Mouse (Mus musculus): Measurements from ENCODE around the gene Gzmm. TPM values are rescaled to one million over a fixed set of nuclear protein-coding genes. Genes with fewer than 3 reads are reported as not detected.

Gene Gzmm
- polyA plus RNA-seq, 1 experiment from 2014 or later: 0.50 TPM

DNA sequence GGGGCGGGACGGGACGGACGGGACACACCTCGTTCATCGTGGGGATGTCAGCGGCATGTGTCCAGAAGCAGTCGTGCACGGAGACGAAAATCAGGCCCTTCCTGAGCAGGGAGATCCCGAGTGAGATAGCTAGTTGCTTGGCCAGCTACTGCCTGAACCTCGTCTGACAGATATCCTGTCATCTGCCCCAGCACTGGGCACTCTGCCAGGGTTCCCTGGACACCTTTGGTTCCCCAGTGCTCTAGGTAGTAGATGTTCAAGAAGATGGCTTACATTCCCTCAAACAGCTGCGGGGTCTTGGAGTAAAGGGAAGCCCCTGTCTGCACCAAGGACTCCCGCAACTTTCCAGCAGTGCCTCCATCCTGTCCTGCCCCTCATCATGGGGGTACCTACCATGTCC, 47.9 kb downstream of the Gzmm start:
- H3K4me1 ChIP-seq (replicated peaks; ENCODE audit: insufficient read depth, low read length): no peaks in the 10 kb centered on the region
- no peak for DNase-seq (ENCODE audit: low spot score)
- H3K36me3 ChIP-seq (ENCODE audit: insufficient read depth, low read length): peaks cover 66% of the 10 kb centered on the region
- no peaks in the 10 kb centered on the region for H3K27me3 ChIP-seq (ENCODE audit: insufficient read depth, low read length)
- H3K4me2 ChIP-seq (ENCODE audit: low read length): no peak overlapping the region
- no peak overlapping the region for H3K4me3 ChIP-seq (replicated peaks; ENCODE audit: low read depth, low read length)
- H3K27ac ChIP-seq: no peak overlapping the region
- ATAC-seq (replicated peaks; ENCODE audit: low FRiP score, low read depth): no peak
- H3K9me3 ChIP-seq (replicated peaks; ENCODE audit: low read length): 0 out of 2 replicates have a peak, but pooled peaks cover 6% of the 10 kb centered on the region
- no peak overlapping the region for H3K9ac ChIP-seq (ENCODE audit: low read depth, low read length)
- no peak for TF ChIP-seq CTCF (IDR thresholded peaks at IDR 0.05; ENCODE audit: low read depth)
- 72% methylated on average over 14 of the region's 14 CpGs for WGBS

GRCm38 (mm10) chr10:79738259-79738658, 49.4 kb downstream of the Gzmm start:
- TF ChIP-seq CTCF (IDR thresholded peaks at IDR 0.05; ENCODE audit: low read depth): peak; percentile 39; the same call in 1 of the 2 replicates
- Histone ChIP-seq H3K4me3 (replicated peaks; ENCODE audit: low read depth, low read length) (no peak overlapping the region), H3K4me1 (replicated peaks; ENCODE audit: insufficient read depth, low read length) (no peaks in the 10 kb centered on the region), H3K27ac (no peak overlapping the region), H3K4me2 (ENCODE audit: low read length) (no peak overlapping the region), H3K9ac (ENCODE audit: low read depth, low read length) (no peak overlapping the region), H3K27me3 (ENCODE audit: insufficient read depth, low read length) (no peaks in the 10 kb centered on the region), H3K36me3 (ENCODE audit: insufficient read depth, low read length) (peaks cover 77% of the 10 kb centered on the region), H3K9me3 (replicated peaks; ENCODE audit: low read length) (0 out of 2 replicates have a peak, but pooled peaks cover 6% of the 10 kb centered on the region)
- DNase-seq (ENCODE audit: low spot score) (no peak), ATAC-seq (replicated peaks; ENCODE audit: low FRiP score, low read depth) (no peak)
- WGBS: 92% methylated on average over 10 of the region's 10 CpGs

DNA sequence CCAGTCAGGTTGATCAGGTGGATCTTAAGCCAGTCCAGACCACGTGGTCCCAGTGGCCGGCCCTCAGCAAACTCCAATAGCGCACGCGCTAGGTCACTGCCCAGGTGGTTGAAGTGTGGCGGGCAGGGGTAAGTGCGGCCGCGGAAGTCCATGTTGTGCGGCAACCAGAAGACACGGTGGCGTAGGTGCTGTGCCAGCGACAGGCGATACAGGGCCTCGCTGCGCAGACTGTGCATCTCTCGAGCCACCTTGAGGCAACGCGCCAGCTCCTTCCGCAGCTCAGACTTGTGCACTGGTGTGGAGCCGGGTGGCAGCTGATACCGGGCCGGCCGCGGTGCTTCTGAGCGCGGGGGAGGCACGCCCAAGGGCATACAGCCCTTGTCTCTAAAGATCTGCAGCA, 50.4 kb downstream of the Gzmm start:
- no peak for ATAC-seq (replicated peaks; ENCODE audit: low FRiP score, low read depth)

GRCm38 (mm10) chr10:79740863-79741262, 52.0 kb downstream of the Gzmm start:
- H3K27me3 ChIP-seq (ENCODE audit: insufficient read depth, low read length): no peaks in the 10 kb centered on the region
- H3K4me2 ChIP-seq (ENCODE audit: low read length): no peak overlapping the region
- H3K9me3 ChIP-seq (replicated peaks; ENCODE audit: low read length): 0 out of 2 replicates have a peak, but pooled peaks cover 6% of the 10 kb centered on the region
- ATAC-seq (replicated peaks; ENCODE audit: low FRiP score, low read depth) (no peak), DNase-seq (ENCODE audit: low spot score) (no peak)
- H3K4me3 ChIP-seq (replicated peaks; ENCODE audit: low read depth, low read length): no peak overlapping the region
- H3K9ac ChIP-seq (ENCODE audit: low read depth, low read length): no peak overlapping the region
- WGBS: 80% methylated on average over 11 of the region's 11 CpGs
- 0 out of 2 replicates have a peak, but pooled peaks cover 2% of the 10 kb centered on the region for H3K4me1 ChIP-seq (replicated peaks; ENCODE audit: insufficient read depth, low read length)
- peak; percentile 6; the same call in 1 of the 2 replicates for TF ChIP-seq CTCF (IDR thresholded peaks at IDR 0.05; ENCODE audit: low read depth)
- H3K27ac ChIP-seq: no peak overlapping the region
- H3K36me3 ChIP-seq (ENCODE audit: insufficient read depth, low read length): peaks cover 82% of the 10 kb centered on the region

More for the DNA sequence above, 50.4 kb downstream of the Gzmm start:
- DNase-seq (ENCODE audit: low spot score): no peak
- 97% methylated on average over 28 of the region's 28 CpGs for WGBS
- Histone ChIP-seq H3K4me2 (ENCODE audit: low read length) (no peak overlapping the region), H3K4me1 (replicated peaks; ENCODE audit: insufficient read depth, low read length) (no peaks in the 10 kb centered on the region), H3K9me3 (replicated peaks; ENCODE audit: low read length) (0 out of 2 replicates have a peak, but pooled peaks cover 6% of the 10 kb centered on the region), H3K4me3 (replicated peaks; ENCODE audit: low read depth, low read length) (no peak overlapping the region), H3K27me3 (ENCODE audit: insufficient read depth, low read length) (no peaks in the 10 kb centered on the region), H3K27ac (no peak overlapping the region), H3K9ac (ENCODE audit: low read depth, low read length) (no peak overlapping the region), H3K36me3 (ENCODE audit: insufficient read depth, low read length) (peaks cover 81% of the 10 kb centered on the region)
- no peak for TF ChIP-seq CTCF (IDR thresholded peaks at IDR 0.05; ENCODE audit: low read depth)

GRCm38 (mm10) chr10:79743161-79743560, 54.3 kb downstream of the Gzmm start:
- WGBS: 91% methylated on average over 11 of the region's 11 CpGs
- H3K36me3 ChIP-seq (ENCODE audit: insufficient read depth, low read length): peaks cover 59% of the 10 kb centered on the region

GRCm38 (mm10) chr10:79743650-79744365, 55.0 kb downstream of the Gzmm start:
- H3K4me2 ChIP-seq (ENCODE audit: low read length): no peak overlapping the region
- H3K36me3 ChIP-seq (ENCODE audit: insufficient read depth, low read length): peaks cover 53% of the 10 kb centered on the region
- no peaks in the 10 kb centered on the region for H3K27me3 ChIP-seq (ENCODE audit: insufficient read depth, low read length)
- no peak overlapping the region for H3K9ac ChIP-seq (ENCODE audit: low read depth, low read length)
- no peak overlapping the region for H3K4me3 ChIP-seq (replicated peaks; ENCODE audit: low read depth, low read length)
- H3K27ac ChIP-seq: no peak overlapping the region
- 0 out of 2 replicates have a peak, but pooled peaks cover 5% of the 10 kb centered on the region for H3K4me1 ChIP-seq (replicated peaks; ENCODE audit: insufficient read depth, low read length)
- DNase-seq (ENCODE audit: low spot score) (no peak), ATAC-seq (replicated peaks; ENCODE audit: low FRiP score, low read depth) (no peak)
- TF ChIP-seq CTCF (IDR thresholded peaks at IDR 0.05; ENCODE audit: low read depth): no peak
- 0 out of 2 replicates have a peak, but pooled peaks cover 5% of the 10 kb centered on the region for H3K9me3 ChIP-seq (replicated peaks; ENCODE audit: low read length)
- 91% methylated on average over 15 of the region's 15 CpGs for WGBS

More at GRCm38 (mm10) chr10:79743161-79743560, 54.3 kb downstream of the Gzmm start:
- no peak for TF ChIP-seq CTCF (IDR thresholded peaks at IDR 0.05; ENCODE audit: low read depth)
- H3K4me3 ChIP-seq (replicated peaks; ENCODE audit: low read depth, low read length): no peak overlapping the region
- 0 out of 2 replicates have a peak, but pooled peaks cover 5% of the 10 kb centered on the region for H3K4me1 ChIP-seq (replicated peaks; ENCODE audit: insufficient read depth, low read length)
- H3K9me3 ChIP-seq (replicated peaks; ENCODE audit: low read length): 0 out of 2 replicates have a peak, but pooled peaks cover 6% of the 10 kb centered on the region
- DNase-seq (ENCODE audit: low spot score) (no peak), ATAC-seq (replicated peaks; ENCODE audit: low FRiP score, low read depth) (no peak)
- H3K4me2 ChIP-seq (ENCODE audit: low read length): no peak overlapping the region
- H3K27ac ChIP-seq: no peak overlapping the region
- H3K27me3 ChIP-seq (ENCODE audit: insufficient read depth, low read length): no peaks in the 10 kb centered on the region
- H3K9ac ChIP-seq (ENCODE audit: low read depth, low read length): no peak overlapping the region

Other genes starting within 250 kb of the Gzmm start
- gene Vmn2r83, start 220.3 kb upstream of the Gzmm start, polyA plus RNA-seq (2015; fragmentation: Nextera tagmentation; extraction: Ambion mirVana): not detected in 2 replicates
- gene Plpp2, start 155.2 kb upstream of the Gzmm start, polyA plus RNA-seq (2015; fragmentation: Nextera tagmentation; extraction: Ambion mirVana): 67.0 and 68.9 TPM in 2 replicates
- gene Mier2, start 133.8 kb upstream of the Gzmm start, polyA plus RNA-seq (2015; fragmentation: Nextera tagmentation; extraction: Ambion mirVana): 27.4 and 29.4 TPM in 2 replicates
- not detected in 2 replicates for gene Theg, start 101.7 kb upstream of the Gzmm start, polyA plus RNA-seq (2015; fragmentation: Nextera tagmentation; extraction: Ambion mirVana)
- gene C2cd4c, start 75.0 kb upstream of the Gzmm start, polyA plus RNA-seq (2015; fragmentation: Nextera tagmentation; extraction: Ambion mirVana): 0.03 TPM in 1 of 2 replicates, not detected in the other
- gene Shc2, start 51.1 kb upstream of the Gzmm start, polyA plus RNA-seq (2015; fragmentation: Nextera tagmentation; extraction: Ambion mirVana): 5.4 TPM in 2 replicates
- not detected in 2 replicates for gene Odf3l2, start 43.3 kb upstream of the Gzmm start, polyA plus RNA-seq (2015; fragmentation: Nextera tagmentation; extraction: Ambion mirVana)
- gene Madcam1, start 24.5 kb upstream of the Gzmm start, polyA plus RNA-seq (2015; fragmentation: Nextera tagmentation; extraction: Ambion mirVana): 1.5 TPM in 2 replicates
- gene Tpgs1, start 19.7 kb upstream of the Gzmm start, polyA plus RNA-seq (2015; fragmentation: Nextera tagmentation; extraction: Ambion mirVana): 82.5 and 84.9 TPM in 2 replicates
- 68.1 and 75.7 TPM in 2 replicates for gene Cdc34, start 6.8 kb upstream of the Gzmm start, polyA plus RNA-seq (2015; fragmentation: Nextera tagmentation; extraction: Ambion mirVana)
- gene Bsg, start 15.5 kb downstream of the Gzmm start, polyA plus RNA-seq (2015; fragmentation: Nextera tagmentation; extraction: Ambion mirVana): 1,067 and 1,079 TPM in 2 replicates
- 0.17 and 0.28 TPM in 2 replicates for gene Hcn2, start 27.6 kb downstream of the Gzmm start, polyA plus RNA-seq (2015; fragmentation: Nextera tagmentation; extraction: Ambion mirVana)
- 37.9 and 38.5 TPM in 2 replicates for gene Polrmt, start 57.6 kb downstream of the Gzmm start, polyA plus RNA-seq (2015; fragmentation: Nextera tagmentation; extraction: Ambion mirVana)
- gene Fgf22, start 66.1 kb downstream of the Gzmm start, polyA plus RNA-seq (2015; fragmentation: Nextera tagmentation; extraction: Ambion mirVana): 0.11 and 0.36 TPM in 2 replicates
- 74.5 and 82.4 TPM in 2 replicates for gene Rnf126, start 77.9 kb downstream of the Gzmm start, polyA plus RNA-seq (2015; fragmentation: Nextera tagmentation; extraction: Ambion mirVana)
- 32.9 and 38.7 TPM in 2 replicates for gene Fstl3, start 88.3 kb downstream of the Gzmm start, polyA plus RNA-seq (2015; fragmentation: Nextera tagmentation; extraction: Ambion mirVana)
- gene Prss57, start 101.9 kb downstream of the Gzmm start, polyA plus RNA-seq (2015; fragmentation: Nextera tagmentation; extraction: Ambion mirVana): 0.04 and 0.06 TPM in 2 replicates
- gene Palm, start 104.6 kb downstream of the Gzmm start, polyA plus RNA-seq (2015; fragmentation: Nextera tagmentation; extraction: Ambion mirVana): 132 and 152 TPM in 2 replicates
- 24.5 and 24.8 TPM in 2 replicates for gene Misp, start 132.0 kb downstream of the Gzmm start, polyA plus RNA-seq (2015; fragmentation: Nextera tagmentation; extraction: Ambion mirVana)
- gene Ptbp1, start 165.4 kb downstream of the Gzmm start, polyA plus RNA-seq (2015; fragmentation: Nextera tagmentation; extraction: Ambion mirVana): 220 and 238 TPM in 2 replicates
- gene Prtn3, start 185.5 kb downstream of the Gzmm start, polyA plus RNA-seq (2015; fragmentation: Nextera tagmentation; extraction: Ambion mirVana): 6.5 and 7.9 TPM in 2 replicates
- 37.0 and 41.5 TPM in 2 replicates for gene Plppr3, start 185.6 kb downstream of the Gzmm start, polyA plus RNA-seq (2015; fragmentation: Nextera tagmentation; extraction: Ambion mirVana)
- gene Elane, start 197.2 kb downstream of the Gzmm start, polyA plus RNA-seq (2015; fragmentation: Nextera tagmentation; extraction: Ambion mirVana): 0.14 TPM in 1 of 2 replicates, not detected in the other
- 0.13 TPM in 1 of 2 replicates, not detected in the other for gene Cfd, start 201.8 kb downstream of the Gzmm start, polyA plus RNA-seq (2015; fragmentation: Nextera tagmentation; extraction: Ambion mirVana)
- gene Med16, start 219.9 kb downstream of the Gzmm start, polyA plus RNA-seq (2015; fragmentation: Nextera tagmentation; extraction: Ambion mirVana): 44.9 and 49.0 TPM in 2 replicates
- 4.8 and 21.6 TPM in 2 replicates for gene Gm26602, start 221.8 kb downstream of the Gzmm start, polyA plus RNA-seq (2015; fragmentation: Nextera tagmentation; extraction: Ambion mirVana)
- 1.6 and 1.8 TPM in 2 replicates for gene Kiss1r, start 228.0 kb downstream of the Gzmm start, polyA plus RNA-seq (2015; fragmentation: Nextera tagmentation; extraction: Ambion mirVana)
- 120 and 137 TPM in 2 replicates for gene R3hdm4, start 232.2 kb downstream of the Gzmm start, polyA plus RNA-seq (2015; fragmentation: Nextera tagmentation; extraction: Ambion mirVana)
- 4.1 and 4.5 TPM in 2 replicates for gene Arid3a, start 238.0 kb downstream of the Gzmm start, polyA plus RNA-seq (2015; fragmentation: Nextera tagmentation; extraction: Ambion mirVana)